Mouse (Mus musculus) urinary bladder, postnatal 10 days (tissue): ENCODE results near the gene Gm21477.
"Not testable (repeated sequence)": the region's sequence is repeated elsewhere in the genome, so short reads cannot be mapped to it uniquely, and the experiment has no call there.

Source experiments
- DNase-seq: peaks from one replicate; pipeline ENCODE4 v3.0.0; 2022; ENCODE audit warnings: low spot score

Gm21477 gene

GRCm38 (mm10) chrY:87116521-87116920 is at the start of gene Gm21477:
Gene Gm21477, plus strand, starts transcription at chrY:87116821.
- DNase-seq: not testable (repeated sequence)
